Mouse (Mus musculus): ENCODE measurements around the gene Sf3a3.
A peak's percentile ranks its signal among the peaks of the same experiment; 100 is the strongest.

Sf3a3 gene

DNA sequence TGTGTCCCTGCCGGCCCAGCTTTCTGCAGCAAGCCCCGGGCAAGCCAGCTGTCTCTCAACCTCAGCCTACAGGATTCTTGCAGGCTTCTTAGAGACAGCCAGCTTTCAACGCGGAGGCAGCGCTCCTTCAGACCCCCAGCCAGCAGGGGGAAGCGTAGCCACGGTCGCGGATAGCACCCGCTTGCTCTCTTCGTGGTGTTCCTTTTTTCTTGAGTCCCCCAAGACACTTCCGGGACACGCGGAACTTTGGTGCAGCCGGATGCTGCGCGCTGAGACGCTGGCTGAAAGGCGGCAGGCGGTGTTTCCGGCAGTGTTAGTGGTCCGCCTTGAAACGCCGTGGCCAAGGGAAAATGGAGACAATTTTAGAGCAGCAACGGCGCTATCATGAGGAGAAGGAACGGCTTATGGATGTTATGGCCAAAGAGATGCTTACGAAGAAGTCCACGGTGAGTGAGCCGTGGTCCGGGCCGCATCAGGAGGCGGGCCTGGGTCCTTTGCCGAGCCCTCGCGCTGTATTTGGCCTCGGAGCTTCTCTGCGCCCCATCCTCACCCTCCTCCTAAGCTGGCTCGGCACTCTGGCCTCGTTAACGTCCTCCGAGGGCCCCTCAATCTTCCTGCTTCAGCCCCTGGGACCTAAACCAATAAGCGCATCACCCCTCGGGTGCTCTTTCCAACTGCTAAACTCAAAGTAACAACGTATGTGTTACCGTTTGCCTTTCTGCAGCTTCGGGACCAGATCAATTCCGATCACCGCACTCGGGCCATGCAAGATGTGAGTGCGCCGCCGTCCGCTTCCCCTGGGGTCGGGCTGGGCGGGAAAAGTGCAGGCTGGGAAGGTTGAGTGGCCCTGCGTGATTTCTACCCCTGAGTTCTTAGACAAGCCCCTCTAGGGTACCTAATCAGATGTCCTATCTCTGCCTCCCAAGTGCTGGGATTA lies at the start of gene Sf3a3:
Gene Sf3a3 (plus strand): TSS at position 232 of the 937 bp plus-strand sequence.
- TF ChIP-seq GATA4 (IDR thresholded peaks at IDR 0.05; ENCODE audit: insufficient replicate concordance, low read length), result peak; percentile 68; the same call in 1 of the 2 replicates

DNA sequence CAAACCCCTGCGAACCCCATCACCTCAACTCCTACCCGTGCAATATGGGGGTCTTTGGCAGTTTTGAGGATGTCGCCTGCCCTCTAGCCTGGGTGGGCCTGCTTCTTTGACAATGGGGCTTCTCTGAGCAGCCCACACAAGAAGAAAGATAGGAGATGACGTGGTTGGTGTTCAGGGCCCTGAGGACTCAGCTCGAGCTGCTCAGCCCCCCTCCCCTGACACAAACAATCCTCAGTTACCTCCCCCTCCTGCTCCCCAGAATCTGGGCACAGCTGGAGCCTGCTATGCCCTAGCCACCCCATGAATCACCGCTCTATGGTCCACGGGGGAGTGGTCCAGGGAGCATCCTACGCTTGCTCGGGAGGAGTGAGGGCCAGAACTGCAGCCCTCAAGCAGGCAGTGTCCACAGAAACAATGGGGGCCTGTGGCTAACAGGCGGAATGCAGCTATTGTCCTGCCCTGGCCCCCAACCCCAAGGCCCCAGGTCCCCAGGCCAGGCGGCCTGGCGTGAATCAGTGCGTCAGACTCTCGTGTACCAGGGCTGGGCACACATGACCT lies 47.0 kb upstream of the Sf3a3 start:
- TF ChIP-seq GATA4 (IDR thresholded peaks at IDR 0.05; ENCODE audit: insufficient replicate concordance, low read length), result no peak

DNA sequence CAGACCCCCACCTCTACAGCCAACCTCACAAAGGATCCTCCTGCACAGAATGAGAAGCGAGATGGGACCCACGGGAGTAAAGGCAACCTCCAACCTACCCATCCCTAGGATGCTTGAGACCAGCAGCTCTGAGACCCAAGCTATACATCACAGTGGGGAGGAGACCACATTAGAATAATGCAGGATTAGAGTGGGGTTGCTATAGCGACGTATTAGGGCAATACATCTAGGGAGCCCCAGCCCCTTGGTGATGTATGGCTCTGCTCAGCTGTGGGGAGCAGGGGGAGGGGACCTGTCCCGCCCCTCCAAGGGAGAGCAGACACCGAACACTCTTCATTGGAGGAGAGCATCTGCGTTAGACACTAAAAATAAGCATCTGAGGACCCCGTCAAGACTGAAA lies 46.5 kb upstream of the Sf3a3 start:
- no peak for TF ChIP-seq GATA4 (IDR thresholded peaks at IDR 0.05; ENCODE audit: insufficient replicate concordance, low read length)

DNA sequence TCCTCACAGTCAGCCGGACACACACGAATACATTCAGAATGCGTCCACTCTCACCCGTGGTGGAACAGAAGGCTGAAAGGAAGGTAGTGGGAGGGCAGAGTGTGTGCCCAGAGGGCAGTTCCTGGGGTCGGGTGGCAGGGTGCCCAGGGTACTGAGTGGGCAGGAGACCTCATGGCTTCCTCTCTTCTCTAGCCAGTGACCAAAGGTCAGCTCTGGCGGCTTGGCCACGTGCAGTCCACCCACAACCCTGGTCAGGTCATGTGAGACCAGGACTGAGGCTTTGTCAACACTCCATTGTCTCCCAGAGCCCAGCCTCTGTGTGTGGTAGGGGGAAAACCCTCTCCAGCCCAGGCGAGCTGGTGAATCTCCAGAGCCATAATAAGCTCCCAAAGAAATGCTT lies 44.3 kb upstream of the Sf3a3 start:
- no peak for TF ChIP-seq GATA4 (IDR thresholded peaks at IDR 0.05; ENCODE audit: insufficient replicate concordance, low read length)

GRCm38 (mm10) chr4:124671583-124671982 lies 43.0 kb upstream of the Sf3a3 start:
- TF ChIP-seq GATA4 (IDR thresholded peaks at IDR 0.05; ENCODE audit: insufficient replicate concordance, low read length), result no peak

DNA sequence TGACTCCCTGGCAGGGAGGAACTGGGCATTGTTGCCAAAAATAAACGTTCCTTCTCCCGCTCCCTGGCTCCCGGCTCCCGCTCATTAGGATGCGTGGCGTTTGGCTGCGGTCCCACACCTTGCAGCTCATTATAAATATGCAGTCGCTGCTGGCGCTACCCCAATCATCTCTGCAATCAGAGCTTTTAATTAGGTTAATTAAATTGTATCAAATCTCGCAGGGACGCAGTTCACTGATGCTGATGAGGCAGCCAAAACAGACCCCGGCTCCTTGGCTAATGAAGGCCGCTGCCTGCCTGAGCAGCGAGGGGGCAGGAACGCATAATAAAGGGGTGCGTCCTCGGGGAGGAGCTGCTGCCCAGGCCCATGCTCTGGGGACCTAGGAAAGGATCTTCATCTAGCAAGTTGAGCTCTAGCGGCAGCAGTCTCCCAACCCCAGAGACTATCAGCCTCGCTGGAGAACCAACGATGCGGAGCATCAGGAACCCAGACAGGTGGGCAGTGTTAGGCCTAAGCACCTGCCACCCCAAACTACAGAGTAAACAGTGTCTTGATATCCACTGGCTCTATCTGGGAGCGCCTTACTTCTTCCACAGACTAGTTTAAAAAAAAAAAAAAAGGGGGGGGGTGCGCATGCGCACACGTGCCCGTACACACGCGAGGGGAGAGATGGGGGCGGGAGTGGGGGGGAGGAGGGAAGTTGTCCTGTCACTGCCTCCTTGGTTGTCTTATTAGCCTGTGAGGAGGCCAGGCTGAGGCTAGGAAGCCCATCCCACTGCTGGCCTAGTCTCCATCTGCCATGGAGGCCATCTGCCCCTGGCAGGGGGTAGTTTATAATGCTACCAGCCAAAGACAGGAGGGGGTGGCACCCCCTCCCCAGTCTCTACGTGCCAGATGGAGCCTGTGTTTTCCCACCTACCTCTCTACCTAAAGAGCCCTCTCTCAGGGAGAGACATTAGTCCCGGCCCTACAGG lies 41.9 kb upstream of the Sf3a3 start:
- no peak for TF ChIP-seq GATA4 (IDR thresholded peaks at IDR 0.05; ENCODE audit: insufficient replicate concordance, low read length)

- no peak for TF ChIP-seq GATA4 (IDR thresholded peaks at IDR 0.05; ENCODE audit: insufficient replicate concordance, low read length)
Measured at GRCm38 (mm10) chr4:124674334-124675032, 40.1 kb upstream of the Sf3a3 start.

- TF ChIP-seq GATA4 (IDR thresholded peaks at IDR 0.05; ENCODE audit: insufficient replicate concordance, low read length), result no peak
Measured at GRCm38 (mm10) chr4:124675037-124675436, 39.5 kb upstream of the Sf3a3 start.

- no peak for TF ChIP-seq GATA4 (IDR thresholded peaks at IDR 0.05; ENCODE audit: insufficient replicate concordance, low read length)
Measured at GRCm38 (mm10) chr4:124675958-124676357, 38.6 kb upstream of the Sf3a3 start.

DNA sequence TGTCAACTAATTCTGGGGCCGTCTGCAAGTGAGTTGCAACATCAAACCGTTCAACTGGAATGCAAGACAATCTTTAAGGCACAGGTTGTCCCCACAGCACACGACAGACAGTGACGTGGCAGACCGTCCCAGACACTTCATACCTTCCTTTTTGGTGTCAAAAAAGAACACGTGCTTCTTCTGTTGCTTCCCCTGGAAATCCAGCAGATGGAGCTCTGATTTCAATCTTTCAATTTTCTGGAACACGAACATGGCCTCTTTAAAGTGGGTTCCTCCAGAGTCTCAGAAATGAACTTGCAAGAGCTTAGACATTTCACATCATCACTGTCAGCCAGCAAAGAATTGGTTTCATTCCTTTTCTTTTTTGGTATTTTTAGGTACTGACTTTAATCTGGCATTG lies 32.3 kb upstream of the Sf3a3 start:
- no peak for TF ChIP-seq GATA4 (IDR thresholded peaks at IDR 0.05; ENCODE audit: insufficient replicate concordance, low read length)

DNA sequence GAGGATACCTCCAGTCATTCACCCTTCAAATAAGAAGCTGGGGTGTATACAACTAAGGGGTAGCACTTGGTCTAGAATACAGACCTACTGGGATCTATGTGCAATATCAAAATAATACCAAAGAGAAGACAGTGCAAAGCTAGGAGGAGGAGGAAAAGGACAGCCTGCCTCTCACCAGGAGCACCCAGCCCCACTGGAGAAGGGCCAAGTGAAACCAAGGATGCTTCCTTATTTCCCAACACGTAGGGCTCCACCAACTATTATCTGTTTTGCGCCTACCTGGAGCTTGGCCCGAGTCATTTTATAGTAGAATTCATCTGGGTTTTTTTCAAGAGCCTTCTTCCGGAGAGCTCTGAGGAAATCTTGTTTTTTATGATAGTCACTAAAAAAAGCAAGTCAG lies 31.1 kb upstream of the Sf3a3 start:
- no peak for TF ChIP-seq GATA4 (IDR thresholded peaks at IDR 0.05; ENCODE audit: insufficient replicate concordance, low read length)

DNA sequence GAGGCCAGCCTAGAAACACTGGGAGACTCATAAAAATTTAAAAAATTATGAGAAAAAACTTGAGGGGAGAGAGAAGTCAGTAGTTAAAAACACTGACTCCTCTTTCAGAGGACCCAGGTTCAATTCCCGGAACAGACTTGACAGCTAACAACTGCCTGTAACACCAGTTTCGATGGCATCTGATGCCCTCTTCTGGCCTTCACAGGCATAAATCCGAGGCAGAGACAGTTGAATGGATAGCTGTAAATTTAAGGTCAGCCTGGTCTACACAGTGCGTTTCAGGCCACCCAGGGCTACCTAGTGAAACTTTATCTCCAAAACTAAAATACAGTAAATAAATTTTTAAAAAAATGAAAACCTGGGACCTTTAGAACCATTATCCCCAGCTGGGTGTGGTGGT lies 29.6 kb upstream of the Sf3a3 start:
- TF ChIP-seq GATA4 (IDR thresholded peaks at IDR 0.05; ENCODE audit: insufficient replicate concordance, low read length), result no peak

DNA sequence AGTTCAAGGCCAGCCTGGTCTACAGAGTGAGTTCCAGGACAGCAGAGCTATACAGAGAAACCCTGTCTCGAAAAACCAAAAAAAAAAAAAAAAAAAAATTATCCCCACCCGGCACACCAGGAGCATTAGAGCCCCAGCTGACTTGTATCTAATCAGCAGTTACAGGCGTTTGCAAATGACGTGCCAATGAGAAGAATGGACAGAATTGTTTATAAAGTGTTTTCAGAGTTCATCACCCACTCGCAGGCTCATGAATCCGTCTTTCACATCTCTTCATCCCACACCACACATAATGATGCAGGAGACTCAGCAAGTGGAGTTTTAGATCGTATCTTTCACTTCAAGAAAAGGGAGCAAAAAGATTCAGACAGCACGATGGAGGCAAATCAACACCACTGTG lies 29.1 kb upstream of the Sf3a3 start:
- no peak for TF ChIP-seq GATA4 (IDR thresholded peaks at IDR 0.05; ENCODE audit: insufficient replicate concordance, low read length)

DNA sequence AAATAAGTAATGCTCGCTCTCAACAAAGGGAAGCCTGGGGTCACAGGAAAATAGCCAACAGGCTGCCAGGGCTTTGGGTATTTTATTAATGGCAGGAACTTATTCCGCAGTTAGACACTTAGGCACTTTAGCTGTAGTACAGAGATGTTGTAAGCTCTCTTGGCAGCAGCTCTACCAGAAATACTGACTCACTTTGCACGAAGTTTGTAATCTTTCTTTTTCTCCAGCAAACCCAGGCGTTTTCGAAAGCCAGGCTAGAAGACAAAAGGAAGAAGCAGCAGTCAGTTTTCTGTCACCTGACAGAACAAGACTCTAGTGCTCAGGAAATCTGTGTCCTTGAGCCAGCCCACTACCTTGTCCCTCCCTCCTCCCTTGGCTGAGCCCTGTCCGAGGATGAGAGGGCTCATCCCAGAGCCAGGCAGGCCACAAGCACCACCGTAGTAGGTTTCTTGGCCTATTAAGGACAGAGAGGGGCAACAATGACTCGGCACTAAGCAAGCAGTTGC lies 28.6 kb upstream of the Sf3a3 start:
- TF ChIP-seq GATA4 (IDR thresholded peaks at IDR 0.05; ENCODE audit: insufficient replicate concordance, low read length), result no peak

GRCm38 (mm10) chr4:124691455-124691854 lies 23.1 kb upstream of the Sf3a3 start:
- TF ChIP-seq GATA4 (IDR thresholded peaks at IDR 0.05; ENCODE audit: insufficient replicate concordance, low read length), result no peak
